Mouse (Mus musculus) kidney, embryonic 15.5 days (tissue): ENCODE measurements around the gene Zcchc13. TPM values are rescaled to one million over a fixed set of nuclear protein-coding genes. Genes with fewer than 3 reads are reported as not detected.
"Not testable (repeated sequence)": the region's sequence is repeated elsewhere in the genome, so short reads cannot be mapped to it uniquely, and the experiment has no call there.

Experiments used
- ATAC-seq: fragments of 200-750 bp; cut with Nextera tagmentation; replicated peaks from 2 replicates; pipeline ENCODE4 v1.8.0; 2017; ENCODE audit warnings: moderate TSS enrichment; ENCODE audit not compliant: low FRiP score
- H3K27ac ChIP-seq: fragments of 300-500 bp; sonication (generic); 2 replicates; pipeline ENCODE4 v1.5.1; 2015; ENCODE audit warnings: mild to moderate bottlenecking, inconsistent platforms
- H3K27me3 ChIP-seq: fragments of 300-500 bp; sonication (generic); 2 replicates; pipeline ENCODE4 v1.6.1; 2015; ENCODE audit warnings: inconsistent platforms
- H3K36me3 ChIP-seq: fragments of 300-500 bp; sonication (generic); 2 replicates; pipeline ENCODE4 v1.6.1; 2015; ENCODE audit warnings: inconsistent platforms
- H3K4me1 ChIP-seq: fragments of 300-500 bp; sonication (generic); 2 replicates; pipeline ENCODE4 v1.6.1; 2015; ENCODE audit warnings: inconsistent platforms
- H3K4me2 ChIP-seq: fragments of 300-500 bp; sonication (generic); 2 replicates; pipeline ENCODE4 v1.6.1; 2015; ENCODE audit warnings: moderate library complexity, mild to moderate bottlenecking, inconsistent platforms
- H3K4me3 ChIP-seq: fragments of 300-500 bp; sonication (generic); replicated peaks from 2 replicates; pipeline ENCODE4 v1.5.1; 2015; ENCODE audit warnings: mild to moderate bottlenecking, inconsistent platforms
- H3K9ac ChIP-seq: fragments of 300-500 bp; sonication (generic); 2 replicates; pipeline ENCODE4 v1.6.1; 2015; ENCODE audit warnings: mild to moderate bottlenecking, inconsistent platforms
- H3K9me3 ChIP-seq: fragments of 300-500 bp; sonication (generic); replicated peaks from 2 replicates; pipeline ENCODE4 v1.6.1; 2016; ENCODE audit warnings: inconsistent platforms
- WGBS: fragments of 180-500 bp; shearing (Covaris S2); methylation state at CpG from one replicate; pipeline ENCODE4 v1.1.7; 2015; ENCODE audit warnings: mixed read lengths; 5-methylcytosine and 5-hydroxymethylcytosine counted together
- polyA plus RNA-seq: library from polyadenylated mRNA; unstranded; fragments of >200 nt; fragmentation: Nextera tagmentation; extraction: Ambion mirVana; gene quantifications from 2 replicates; pipeline ENCODE4 v1.2.1, GENCODE M21; 2015

Gene Zcchc13
- polyA plus RNA-seq, 1 experiment from 2014 or later = not detected

DNA sequence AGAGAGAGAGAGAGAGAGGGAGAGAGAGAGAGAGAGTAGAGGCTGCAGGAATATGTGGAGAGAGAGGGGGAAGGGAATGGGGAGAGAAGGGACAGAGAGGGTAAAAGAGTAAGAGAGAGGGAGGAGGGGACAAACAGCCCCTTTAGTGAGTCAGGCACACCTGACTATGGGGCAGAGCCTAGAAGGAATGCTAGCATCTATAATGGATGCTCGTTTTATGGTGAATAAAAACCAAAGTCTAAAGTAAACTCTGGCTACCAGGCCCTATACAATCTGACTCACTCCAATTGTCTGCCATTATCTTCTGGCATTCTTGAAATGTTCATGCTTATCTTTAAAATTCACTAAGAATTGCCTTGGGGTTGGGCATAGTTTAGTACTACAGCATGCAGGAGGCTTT lies 21.7 kb downstream of the Zcchc13 start:
- H3K27me3 ChIP-seq = peaks cover 17% of the 10 kb centered on the region; the same call in 1 of the 2 replicates
- 0 out of 2 replicates have a peak, but pooled peaks cover 2% of the 10 kb centered on the region for H3K4me1 ChIP-seq
- no peak for ATAC-seq
- no peaks in the 10 kb centered on the region for H3K9me3 ChIP-seq
- H3K4me2 ChIP-seq = no peak overlapping the region
- 62% methylated on average over 1 of the region's 1 CpGs for WGBS
- no peak overlapping the region for H3K9ac ChIP-seq
- H3K36me3 ChIP-seq = no peaks in the 10 kb centered on the region
- H3K4me3 ChIP-seq = no peak overlapping the region
- peak overlapping the region; percentile 41; the same call in 1 of the 2 replicates for H3K27ac ChIP-seq

DNA sequence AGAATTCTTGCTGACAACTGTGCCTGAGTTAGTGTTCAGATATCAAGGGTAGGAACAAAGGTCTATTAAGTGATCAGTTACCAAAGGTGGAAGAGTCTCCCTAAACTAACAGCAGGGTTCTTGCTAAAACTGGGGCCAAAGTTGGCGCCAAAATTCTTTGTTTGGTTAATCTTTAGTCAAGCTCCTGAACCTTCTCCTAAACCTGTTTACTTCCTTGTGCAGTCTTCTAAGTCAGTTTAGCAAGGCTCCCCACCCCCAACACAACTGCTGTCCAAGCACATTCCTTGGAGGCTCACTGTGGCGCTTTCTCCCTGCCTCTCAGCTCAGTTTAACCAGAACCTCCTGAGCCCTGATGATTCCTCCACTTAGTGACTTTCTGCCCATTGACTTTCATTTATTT lies 22.6 kb downstream of the Zcchc13 start:
- no peak overlapping the region for H3K4me2 ChIP-seq
- H3K4me1 ChIP-seq = 0 out of 2 replicates have a peak, but pooled peaks cover 2% of the 10 kb centered on the region
- no peak overlapping the region for H3K4me3 ChIP-seq
- H3K27ac ChIP-seq = 0 out of 2 replicates have a peak overlapping the region, but pooled peaks have one; percentile 41
- no peaks in the 10 kb centered on the region for H3K36me3 ChIP-seq
- peaks cover 17% of the 10 kb centered on the region; the same call in 1 of the 2 replicates for H3K27me3 ChIP-seq
- H3K9me3 ChIP-seq = no peaks in the 10 kb centered on the region
- H3K9ac ChIP-seq = no peak overlapping the region
- ATAC-seq = peak; percentile 79; the same call in 1 of the 2 replicates
- 36% methylated on average over 2 of the region's 2 CpGs for WGBS

GRCm38 (mm10) chrX:103658985-103659384 lies 28.6 kb downstream of the Zcchc13 start:
- 61% methylated on average over 4 of the region's 4 CpGs for WGBS
- H3K27me3 ChIP-seq = peaks cover 21% of the 10 kb centered on the region
- no peak overlapping the region for H3K27ac ChIP-seq
- no peak overlapping the region for H3K9ac ChIP-seq
- no peaks in the 10 kb centered on the region for H3K9me3 ChIP-seq
- no peak overlapping the region for H3K4me2 ChIP-seq
- no peak for ATAC-seq
- H3K36me3 ChIP-seq = no peaks in the 10 kb centered on the region
- H3K4me1 ChIP-seq = no peaks in the 10 kb centered on the region
- H3K4me3 ChIP-seq = no peak overlapping the region

- ATAC-seq, H3K9ac ChIP-seq, H3K4me3 ChIP-seq, H3K9me3 ChIP-seq, H3K27ac ChIP-seq, H3K4me2 ChIP-seq, H3K4me1 ChIP-seq, H3K36me3 ChIP-seq: not testable (repeated sequence)
- WGBS = 89% methylated on average over 10 of the region's 10 CpGs
- peaks cover 13% of the 10 kb centered on the region for H3K27me3 ChIP-seq
These were observed 34.1 kb downstream of the Zcchc13 start for GRCm38 (mm10) chrX:103664445-103664844.

DNA sequence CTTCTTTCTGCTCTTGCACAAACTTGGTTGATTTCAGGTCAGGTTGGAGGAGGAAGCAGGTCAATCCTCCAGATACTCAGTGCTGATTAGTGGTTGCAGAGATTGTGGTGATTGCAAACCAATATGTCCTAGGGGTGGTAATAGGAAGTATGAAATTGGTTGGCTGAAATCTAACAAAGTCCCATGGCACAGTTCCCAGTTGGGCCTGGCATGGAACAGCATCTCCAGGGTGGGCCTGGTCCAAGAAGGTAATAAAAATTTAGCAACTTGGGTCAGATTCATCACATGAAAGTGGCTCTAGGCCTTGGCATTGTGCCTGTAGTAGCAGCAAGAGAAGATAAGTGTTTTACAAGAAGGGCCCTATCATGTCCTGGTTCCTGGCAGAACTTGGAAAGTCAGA lies 39.9 kb downstream of the Zcchc13 start:
- no peak for ATAC-seq
- Histone ChIP-seq H3K36me3 (no peaks in the 10 kb centered on the region), H3K9ac (no peak overlapping the region), H3K9me3 (no peaks in the 10 kb centered on the region), H3K4me3 (no peak overlapping the region), H3K27me3 (no peaks in the 10 kb centered on the region), H3K4me2 (no peak overlapping the region), H3K4me1 (no peaks in the 10 kb centered on the region), H3K27ac (no peak overlapping the region)

DNA sequence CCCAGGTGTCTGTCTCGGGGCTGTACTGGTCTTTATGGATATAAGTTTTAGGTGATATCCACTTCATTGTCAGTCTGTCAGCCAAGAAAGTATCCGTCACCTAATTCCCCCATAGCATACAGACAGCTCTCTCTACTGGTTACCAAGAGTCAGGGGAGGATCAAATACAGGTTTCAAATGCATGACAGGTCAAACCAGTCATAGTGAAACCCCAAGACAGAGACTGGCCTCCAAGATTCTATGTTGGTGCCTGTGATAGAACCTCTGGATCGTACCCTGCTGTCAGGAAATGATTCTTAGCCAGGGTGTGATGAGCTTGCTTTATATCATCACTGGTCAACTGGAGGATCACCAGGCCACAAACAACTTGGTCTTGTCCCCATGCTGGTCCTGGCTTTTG lies 43.4 kb downstream of the Zcchc13 start:
- H3K27me3 ChIP-seq = peaks cover 13% of the 10 kb centered on the region
- no peak for ATAC-seq
- no peak overlapping the region for H3K4me2 ChIP-seq
- H3K27ac ChIP-seq = no peak overlapping the region
- no peaks in the 10 kb centered on the region for H3K9me3 ChIP-seq
- H3K9ac ChIP-seq = no peak overlapping the region
- no peak overlapping the region for H3K4me3 ChIP-seq
- H3K36me3 ChIP-seq = no peaks in the 10 kb centered on the region
- WGBS = 79% methylated on average over 3 of the region's 3 CpGs
- no peaks in the 10 kb centered on the region for H3K4me1 ChIP-seq

DNA sequence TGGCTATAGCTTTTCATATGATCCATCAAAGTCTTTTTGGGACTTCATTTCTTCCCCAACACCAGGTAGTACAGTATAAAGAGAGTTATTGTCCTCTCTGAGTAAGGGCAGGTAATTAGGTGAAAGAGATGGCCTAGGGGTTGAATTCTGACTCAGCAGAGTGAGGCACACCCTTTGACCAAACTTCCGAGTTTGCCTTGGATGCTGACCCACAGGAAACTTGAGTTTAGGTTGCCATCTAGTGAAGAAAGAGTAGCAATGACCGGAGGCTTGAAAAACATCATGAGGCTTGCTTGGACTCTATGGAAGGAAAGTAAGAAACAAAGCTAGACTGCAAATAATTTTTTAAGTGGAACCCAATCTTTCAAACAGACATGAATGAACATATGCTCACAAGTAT lies 44.3 kb downstream of the Zcchc13 start:
- no peak for ATAC-seq
- no peaks in the 10 kb centered on the region for H3K9me3 ChIP-seq
- no peak overlapping the region for H3K27ac ChIP-seq
- 32% methylated on average over 2 of the region's 2 CpGs for WGBS
- H3K36me3 ChIP-seq = no peaks in the 10 kb centered on the region
- no peaks in the 10 kb centered on the region for H3K4me1 ChIP-seq
- H3K4me3 ChIP-seq = no peak overlapping the region
- no peak overlapping the region for H3K9ac ChIP-seq
- H3K4me2 ChIP-seq = no peak overlapping the region
- H3K27me3 ChIP-seq = peaks cover 20% of the 10 kb centered on the region

Other genes starting within 250 kb of the Zcchc13 start
- gene Tsx, start 216.1 kb upstream of the Zcchc13 start, polyA plus RNA-seq = 0.21 and 0.26 TPM in 2 replicates
- not detected in 2 replicates for gene Gm26992, start 208.6 kb upstream of the Zcchc13 start, polyA plus RNA-seq
- gene Slc16a2, start 191.4 kb downstream of the Zcchc13 start, polyA plus RNA-seq = 10.7 and 13.2 TPM in 2 replicates